Mouse (Mus musculus) liver, embryonic 15.5 days (tissue): ENCODE results near the gene Tespa1. TPM values are rescaled to one million over a fixed set of nuclear protein-coding genes. Genes with fewer than 3 reads are reported as not detected.
"Not testable (repeated sequence)": the region's sequence is repeated elsewhere in the genome, so short reads cannot be mapped to it uniquely, and the experiment has no call there.

Experiments
- ATAC-seq: fragments of 200-750 bp; cut with Nextera tagmentation; 2 replicates; pipeline ENCODE4 v1.8.0; 2017; ENCODE audit warnings: moderate number of reproducible peaks, mild to moderate bottlenecking, moderate library complexity; ENCODE audit not compliant: insufficient read depth
- H3K27ac ChIP-seq: fragments of 300-500 bp; sonication (generic); replicated peaks from 2 replicates; pipeline ENCODE4 v1.5.1; 2015; ENCODE audit warnings: mild to moderate bottlenecking, inconsistent platforms
- H3K27me3 ChIP-seq: fragments of 300-500 bp; sonication (generic); 2 replicates; pipeline ENCODE4 v1.6.1; 2015; ENCODE audit warnings: mild to moderate bottlenecking, inconsistent platforms
- H3K36me3 ChIP-seq: fragments of 300-500 bp; sonication (generic); replicated peaks from 2 replicates; pipeline ENCODE4 v1.6.1; 2015; ENCODE audit warnings: moderate library complexity, mild to moderate bottlenecking, inconsistent platforms
- H3K4me1 ChIP-seq: fragments of 300-500 bp; sonication (generic); replicated peaks from 2 replicates; pipeline ENCODE4 v1.6.1; 2015; ENCODE audit warnings: inconsistent platforms
- H3K4me2 ChIP-seq: fragments of 300-500 bp; sonication (generic); 2 replicates; pipeline ENCODE4 v1.6.1; 2015; ENCODE audit warnings: moderate library complexity, mild to moderate bottlenecking, inconsistent platforms
- H3K4me3 ChIP-seq: fragments of 300-500 bp; sonication (generic); replicated peaks from 2 replicates; pipeline ENCODE4 v1.5.1; 2015; ENCODE audit warnings: mild to moderate bottlenecking, inconsistent platforms
- H3K9ac ChIP-seq: fragments of 300-500 bp; sonication (generic); 2 replicates; pipeline ENCODE4 v1.6.1; 2015; ENCODE audit warnings: moderate library complexity, mild to moderate bottlenecking, inconsistent platforms
- H3K9me3 ChIP-seq: fragments of 300-500 bp; sonication (generic); replicated peaks from 2 replicates; pipeline ENCODE4 v1.6.1; 2016; ENCODE audit warnings: inconsistent platforms
- WGBS: fragments of 180-500 bp; shearing (Covaris S2); methylation state at CpG from one replicate; pipeline ENCODE4 v1.1.7; 2015; ENCODE audit warnings: mixed read lengths; ENCODE audit not compliant: insufficient replicate concordance; 5-methylcytosine and 5-hydroxymethylcytosine counted together
- polyA plus RNA-seq: library from polyadenylated mRNA; unstranded; fragments of >200 nt; fragmentation: Nextera tagmentation; extraction: Ambion mirVana; gene quantifications from 2 replicates; pipeline ENCODE4 v1.2.1, GENCODE M21; 2015

The Tespa1 gene
- polyA plus RNA-seq, 1 experiment from 2014 or later = 1.4 TPM

- no peak overlapping the region for H3K27ac ChIP-seq
- H3K9ac ChIP-seq = no peak overlapping the region
- H3K4me2 ChIP-seq = no peak overlapping the region
- H3K4me3 ChIP-seq = no peak overlapping the region
- WGBS = 44% methylated on average over 2 of the region's 2 CpGs
- H3K9me3 ChIP-seq = no peaks in the 10 kb centered on the region
- H3K27me3 ChIP-seq = no peaks in the 10 kb centered on the region
- no peaks in the 10 kb centered on the region for H3K4me1 ChIP-seq
- H3K36me3 ChIP-seq = no peaks in the 10 kb centered on the region
- no peak for ATAC-seq
These were observed 40.9 kb downstream of the Tespa1 start for GRCm38 (mm10) chr10:130363438-130364164.

GRCm38 (mm10) chr10:130364766-130365165 lies 42.1 kb downstream of the Tespa1 start:
- Histone ChIP-seq H3K4me3 (no peak overlapping the region), H3K27ac (no peak overlapping the region), H3K9ac (no peak overlapping the region), H3K4me2 (no peak overlapping the region), H3K9me3 (no peaks in the 10 kb centered on the region), H3K36me3 (no peaks in the 10 kb centered on the region), H3K27me3 (no peaks in the 10 kb centered on the region), H3K4me1 (no peaks in the 10 kb centered on the region)
- no peak for ATAC-seq

GRCm38 (mm10) chr10:130368384-130368783 lies 45.7 kb downstream of the Tespa1 start:
- H3K4me3 ChIP-seq = no peak overlapping the region
- no peaks in the 10 kb centered on the region for H3K27me3 ChIP-seq
- no peaks in the 10 kb centered on the region for H3K36me3 ChIP-seq
- H3K27ac ChIP-seq = no peak overlapping the region
- H3K9ac ChIP-seq = no peak overlapping the region
- H3K4me2 ChIP-seq = no peak overlapping the region
- H3K9me3 ChIP-seq = no peaks in the 10 kb centered on the region
- 0 out of 2 replicates have a peak, but pooled peaks cover 6% of the 10 kb centered on the region for H3K4me1 ChIP-seq
- no peak for ATAC-seq

- no peak for ATAC-seq
- Histone ChIP-seq H3K9ac (no peak overlapping the region), H3K27me3 (no peaks in the 10 kb centered on the region), H3K4me2 (no peak overlapping the region), H3K4me1 (0 out of 2 replicates have a peak, but pooled peaks cover 6% of the 10 kb centered on the region), H3K36me3 (no peaks in the 10 kb centered on the region), H3K27ac (no peak overlapping the region), H3K4me3 (no peak overlapping the region), H3K9me3 (no peaks in the 10 kb centered on the region)
- 66% methylated on average over 2 of the region's 2 CpGs for WGBS
These were observed 47.5 kb downstream of the Tespa1 start for GRCm38 (mm10) chr10:130370005-130370682.

- Histone ChIP-seq H3K27me3 (no peaks in the 10 kb centered on the region), H3K36me3 (no peaks in the 10 kb centered on the region), H3K4me1 (0 out of 2 replicates have a peak, but pooled peaks cover 6% of the 10 kb centered on the region), H3K9ac (no peak overlapping the region), H3K4me2 (no peak overlapping the region), H3K4me3 (no peak overlapping the region), H3K27ac (no peak overlapping the region), H3K9me3 (no peaks in the 10 kb centered on the region)
- 58% methylated on average over 1 of the region's 1 CpGs for WGBS
- no peak for ATAC-seq
These were observed 49.0 kb downstream of the Tespa1 start for GRCm38 (mm10) chr10:130371644-130372043.

GRCm38 (mm10) chr10:130372491-130373173 lies 50.0 kb downstream of the Tespa1 start:
- no peaks in the 10 kb centered on the region for H3K27me3 ChIP-seq
- H3K4me3 ChIP-seq = no peak overlapping the region
- peak; percentile 43 for ATAC-seq
- H3K9me3 ChIP-seq = no peaks in the 10 kb centered on the region
- no peak overlapping the region for H3K9ac ChIP-seq
- WGBS = 34% methylated on average over 2 of the region's 2 CpGs
- H3K36me3 ChIP-seq = no peaks in the 10 kb centered on the region
- no peak overlapping the region for H3K27ac ChIP-seq
- H3K4me1 ChIP-seq = 0 out of 2 replicates have a peak, but pooled peaks cover 6% of the 10 kb centered on the region
- no peak overlapping the region for H3K4me2 ChIP-seq

- no peak for ATAC-seq
- Histone ChIP-seq H3K27me3 (no peaks in the 10 kb centered on the region), H3K4me3 (no peak overlapping the region), H3K9me3 (no peaks in the 10 kb centered on the region), H3K36me3 (no peaks in the 10 kb centered on the region), H3K4me1 (0 out of 2 replicates have a peak, but pooled peaks cover 6% of the 10 kb centered on the region), H3K27ac (no peak overlapping the region), H3K9ac (no peak overlapping the region), H3K4me2 (no peak overlapping the region)
- 60% methylated on average over 2 of the region's 2 CpGs for WGBS
These were observed 52.5 kb downstream of the Tespa1 start for GRCm38 (mm10) chr10:130375145-130375544.

- H3K9me3 ChIP-seq = no peaks in the 10 kb centered on the region
These were observed 71.6 kb downstream of the Tespa1 start, which contains the start of gene Vmn2r84 for GRCm38 (mm10) chr10:130394232-130394631. Gene Vmn2r84, minus strand, starts transcription at chr10:130394332.

GRCm38 (mm10) chr10:130412167-130412698 lies 89.6 kb downstream of the Tespa1 start:
- 54% methylated on average over 30 of the region's 35 CpGs for WGBS
- not testable (repeated sequence) for H3K4me3 ChIP-seq, H3K9me3 ChIP-seq, H3K4me2 ChIP-seq, H3K27me3 ChIP-seq, H3K27ac ChIP-seq, H3K36me3 ChIP-seq, H3K9ac ChIP-seq, H3K4me1 ChIP-seq
- ATAC-seq = 0 out of 2 replicates have a peak, but pooled peaks have one; percentile 40

More at GRCm38 (mm10) chr10:130394232-130394631, 71.6 kb downstream of the Tespa1 start, which contains the start of gene Vmn2r84:
- no peak within 1 kb of the TSS for H3K4me2 ChIP-seq
- no peak within 1 kb of the TSS for H3K4me3 ChIP-seq
- no peak for ATAC-seq
- H3K27me3 ChIP-seq = no peaks in the 10 kb centered on the region
- H3K36me3 ChIP-seq = no peaks in the 10 kb centered on the region
- no peak within 1 kb of the TSS for H3K27ac ChIP-seq
- H3K4me1 ChIP-seq = no peaks in the 10 kb centered on the region
- H3K9ac ChIP-seq = no peak within 1 kb of the TSS
